Mouse (Mus musculus) stomach, postnatal 0 days (tissue): ENCODE results near the gene Dqx1. TPM values are rescaled to one million over a fixed set of nuclear protein-coding genes. Genes with fewer than 3 reads are reported as not detected.

ENCODE experiments used
- ATAC-seq: fragments of 200-750 bp; cut with Nextera tagmentation; 2 replicates; pipeline ENCODE4 v1.8.0; 2017; ENCODE audit not compliant: low FRiP score, low TSS enrichment
- DNase-seq: peaks from one replicate; pipeline ENCODE4 v3.0.0-alpha.2; 2016; ENCODE audit warnings: low spot score
- H3K27ac ChIP-seq: fragments of 300-500 bp; sonication (generic); replicated peaks from 2 replicates; pipeline ENCODE4 v1.5.1; 2014; ENCODE audit warnings: mild to moderate bottlenecking, control low read depth
- H3K27me3 ChIP-seq: fragments of 300-500 bp; sonication (generic); 2 replicates; pipeline ENCODE4 v1.6.1; 2014; ENCODE audit warnings: low read length; ENCODE audit not compliant: control insufficient read depth, insufficient read depth
- H3K36me3 ChIP-seq: fragments of 300-500 bp; sonication (generic); 2 replicates; pipeline ENCODE4 v1.6.1; 2014; ENCODE audit warnings: low read length, mixed read lengths; ENCODE audit not compliant: control insufficient read depth, insufficient read depth
- H3K4me1 ChIP-seq: fragments of 300-500 bp; sonication (generic); replicated peaks from 2 replicates; pipeline ENCODE4 v1.6.1; 2014; ENCODE audit warnings: antibody characterized with exemption; ENCODE audit not compliant: control insufficient read depth, insufficient read depth
- H3K4me2 ChIP-seq: fragments of 300-500 bp; sonication (generic); replicated peaks from 2 replicates; pipeline ENCODE4 v1.6.1; 2014; ENCODE audit warnings: low read depth, mild to moderate bottlenecking, control low read depth, moderate library complexity
- H3K4me3 ChIP-seq: fragments of 300-500 bp; sonication (generic); 2 replicates; pipeline ENCODE4 v1.5.1; 2014; ENCODE audit warnings: low read depth, low read length, control low read depth
- H3K9ac ChIP-seq: fragments of 300-500 bp; sonication (generic); 2 replicates; pipeline ENCODE4 v1.6.1; 2014; ENCODE audit warnings: mild to moderate bottlenecking, low read length, control low read depth, mixed read lengths
- H3K9me3 ChIP-seq: fragments of 300-500 bp; sonication (generic); 2 replicates; pipeline ENCODE4 v1.6.1; 2016; ENCODE audit warnings: low read length; ENCODE audit not compliant: control insufficient read depth
- CTCF ChIP-seq: IDR thresholded peaks from 2 replicates; pipeline ENCODE4 v1.5.1; 2016; ENCODE audit warnings: antibody characterized with exemption, low read depth, mild to moderate bottlenecking, moderate library complexity
- EP300 ChIP-seq: optimal IDR thresholded peaks from 2 replicates; pipeline ENCODE3; 2016; ENCODE audit warnings: antibody characterized with exemption
- WGBS: fragments of 180-500 bp; shearing (Covaris S2); extraction: QIAGEN DNeasy Blood & Tissue Kit; methylation state at CpG from one replicate; pipeline ENCODE4 v1.1.7; 2014; 5-methylcytosine and 5-hydroxymethylcytosine counted together
- polyA plus RNA-seq: library from polyadenylated mRNA; unstranded; fragments of >200 nt; fragmentation: Nextera tagmentation; extraction: Ambion mirVana; gene quantifications from 2 replicates; pipeline ENCODE4 v1.2.1, GENCODE M21; 2015

Gene Dqx1
- polyA plus RNA-seq, 1 experiment from 2014 or later = 5.4 TPM

DNA sequence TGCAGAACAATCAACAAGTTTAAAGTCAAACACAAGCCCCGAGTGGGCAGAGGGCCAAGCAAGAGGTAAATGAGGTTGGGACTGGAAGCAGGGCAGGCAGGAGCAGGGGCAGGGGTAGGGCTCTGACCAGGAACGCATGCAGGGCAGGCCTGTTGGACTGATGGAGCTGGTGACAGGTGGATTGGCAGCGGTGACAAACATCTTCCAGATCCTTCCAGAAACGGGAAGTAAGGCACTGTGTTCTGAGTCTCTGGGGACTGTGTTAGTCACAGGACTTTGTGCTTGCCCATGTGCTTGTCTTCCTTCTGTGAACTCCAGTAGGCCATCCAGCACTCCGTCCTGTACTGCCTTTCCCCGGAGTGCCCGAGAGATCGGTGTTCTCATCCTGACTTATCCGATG lies 12.9 kb upstream of the Dqx1 start:
- no peak overlapping the region for H3K4me2 ChIP-seq
- H3K4me1 ChIP-seq = no peaks in the 10 kb centered on the region
- no peaks in the 10 kb centered on the region for H3K27me3 ChIP-seq
- H3K27ac ChIP-seq = no peak overlapping the region
- no peak for TF ChIP-seq CTCF
- no peak for TF ChIP-seq EP300
- ATAC-seq = no peak
- no peak for DNase-seq
- H3K36me3 ChIP-seq = no peaks in the 10 kb centered on the region
- no peak overlapping the region for H3K9ac ChIP-seq
- 63% methylated on average over 9 of the region's 9 CpGs for WGBS
- no peaks in the 10 kb centered on the region for H3K9me3 ChIP-seq
- no peak overlapping the region for H3K4me3 ChIP-seq

DNA sequence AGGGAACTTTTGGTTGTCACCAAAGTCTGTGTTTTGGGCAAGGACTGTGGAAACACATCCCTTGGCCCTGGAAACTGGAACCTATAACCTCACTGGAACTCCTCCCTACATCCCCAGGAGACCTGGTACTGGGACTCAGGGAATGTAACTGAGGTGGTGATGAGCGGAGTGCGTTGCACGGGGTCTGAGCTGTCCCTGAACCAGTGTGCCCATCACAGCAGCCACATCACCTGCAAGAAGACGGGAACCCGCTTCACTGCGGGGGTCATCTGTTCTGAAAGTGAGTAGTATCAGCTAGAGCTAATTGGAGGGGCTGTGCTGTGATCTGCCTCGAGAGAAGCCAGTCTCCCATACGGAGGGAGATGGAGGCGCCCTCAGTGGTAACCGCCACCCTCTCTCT lies 8.3 kb upstream of the Dqx1 start:
- H3K9me3 ChIP-seq = no peaks in the 10 kb centered on the region
- DNase-seq (no peak), ATAC-seq (no peak)
- 72% methylated on average over 10 of the region's 10 CpGs for WGBS
- no peak overlapping the region for H3K9ac ChIP-seq
- no peak for TF ChIP-seq EP300
- TF ChIP-seq CTCF = no peak
- no peak overlapping the region for H3K4me2 ChIP-seq
- peaks cover 3% of the 10 kb centered on the region; the same call in 1 of the 2 replicates for H3K36me3 ChIP-seq
- H3K27ac ChIP-seq = no peak overlapping the region
- no peaks in the 10 kb centered on the region for H3K27me3 ChIP-seq
- H3K4me1 ChIP-seq = 0 out of 2 replicates have a peak, but pooled peaks cover 3% of the 10 kb centered on the region
- no peak overlapping the region for H3K4me3 ChIP-seq

DNA sequence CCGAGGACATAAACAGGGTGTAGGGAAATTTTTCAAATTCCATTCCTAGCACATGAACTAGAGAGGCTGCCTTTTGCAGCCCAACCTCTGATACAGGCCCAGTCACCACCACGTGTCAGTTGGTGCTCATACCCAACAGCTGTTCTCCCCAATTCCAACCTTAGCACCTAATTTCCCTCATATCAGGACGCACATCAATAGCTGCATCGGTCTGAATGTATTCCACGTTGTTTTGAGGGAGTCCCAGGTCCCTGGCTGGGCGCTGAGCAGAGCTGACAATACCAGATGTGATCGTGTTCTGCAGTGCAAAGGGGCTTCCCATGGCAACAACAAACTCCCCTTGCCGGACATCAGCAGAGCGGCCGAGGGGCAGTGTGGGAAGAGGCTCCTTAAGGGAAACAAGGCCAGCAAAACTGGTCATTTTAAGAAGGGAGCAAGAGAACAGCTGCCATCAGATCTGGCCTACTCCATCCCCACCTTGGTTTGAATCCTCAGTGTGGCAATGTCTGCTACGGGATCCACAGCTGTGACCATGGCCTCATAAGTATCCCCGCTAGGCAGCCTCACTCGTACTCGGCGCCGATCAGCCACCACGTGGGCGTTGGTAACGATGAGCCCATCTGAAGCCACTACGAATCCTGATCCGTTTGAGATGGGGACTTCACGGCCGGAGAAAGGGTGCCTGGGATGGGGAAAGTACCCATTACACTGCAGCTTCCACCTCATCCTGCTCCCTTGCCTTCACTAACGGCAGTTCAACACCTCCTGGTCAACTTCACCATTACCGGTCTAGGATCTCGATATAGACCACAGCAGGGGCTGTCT lies 4.3 kb upstream of the Dqx1 start:
- Histone ChIP-seq H3K4me3 (peak overlapping the region; percentile 95), H3K27ac (peak overlapping the region; percentile 71), H3K36me3 (peaks cover 14% of the 10 kb centered on the region), H3K4me1 (peaks cover 3% of the 10 kb centered on the region; the same call in 1 of the 2 replicates), H3K9ac (peak overlapping the region; percentile 96), H3K9me3 (no peaks in the 10 kb centered on the region), H3K4me2 (peak overlapping the region; percentile 97), H3K27me3 (no peaks in the 10 kb centered on the region)
- no peak for ATAC-seq
- no peak for TF ChIP-seq CTCF
- 3% methylated on average over 26 of the region's 26 CpGs for WGBS
- peak; percentile 35 for DNase-seq

DNA sequence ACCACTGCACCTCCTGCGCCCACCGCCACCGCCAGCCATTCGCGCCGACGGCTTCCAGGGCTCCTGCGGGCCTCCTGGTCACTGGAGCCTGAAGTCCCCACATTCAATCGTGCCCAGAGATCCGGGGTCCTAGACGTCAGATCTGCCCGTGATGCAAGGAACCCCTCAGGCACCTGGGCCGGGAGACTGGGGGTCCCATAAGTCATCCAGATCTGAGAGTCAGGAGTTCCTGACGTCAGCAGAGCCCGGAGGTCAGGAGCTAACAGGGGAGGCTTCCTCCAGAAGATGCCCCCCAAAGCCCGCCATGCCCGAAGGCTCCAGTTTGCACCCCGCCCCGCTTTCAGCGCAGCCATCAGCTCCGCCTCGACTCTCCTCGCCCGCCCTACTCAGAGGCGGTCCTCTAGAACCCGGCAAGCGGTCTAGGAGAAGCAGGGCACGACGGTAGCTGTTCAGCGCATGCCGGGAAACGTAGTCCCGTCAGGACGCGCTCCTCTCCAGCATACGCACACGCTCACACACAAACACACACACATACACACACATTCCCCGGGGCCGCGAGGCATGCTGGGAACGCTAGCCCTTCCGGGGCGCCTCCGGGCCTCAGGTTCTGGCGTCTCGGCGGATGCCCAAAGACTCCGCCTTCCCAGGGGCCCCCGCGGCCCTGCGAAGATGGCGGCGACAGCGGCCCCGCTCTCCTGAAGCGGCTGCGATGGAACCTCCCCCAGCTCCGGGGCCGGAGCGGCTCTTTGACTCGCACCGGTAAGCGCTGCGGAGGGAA lies 3.4 kb upstream of the Dqx1 start, which contains the start of gene Aup1:
TSS of gene Aup1 (plus strand) at position 448 of the 778 bp plus-strand sequence.
- Histone ChIP-seq H3K4me2 (peak within 1 kb of the TSS; percentile 97), H3K27me3 (no peaks in the 10 kb centered on the region), H3K4me3 (peak within 1 kb of the TSS; percentile 95), H3K9ac (peak within 1 kb of the TSS; percentile 96), H3K36me3 (peaks cover 14% of the 10 kb centered on the region), H3K4me1 (peaks cover 3% of the 10 kb centered on the region; the same call in 1 of the 2 replicates), H3K27ac (peak within 1 kb of the TSS; percentile 91), H3K9me3 (no peaks in the 10 kb centered on the region)
- ATAC-seq = peak; percentile 95
- under 1% methylated on average over 58 of the region's 64 CpGs for WGBS
- DNase-seq = peak; percentile 99
- TF ChIP-seq CTCF (no peak), EP300 (peak; percentile 6)

DNA sequence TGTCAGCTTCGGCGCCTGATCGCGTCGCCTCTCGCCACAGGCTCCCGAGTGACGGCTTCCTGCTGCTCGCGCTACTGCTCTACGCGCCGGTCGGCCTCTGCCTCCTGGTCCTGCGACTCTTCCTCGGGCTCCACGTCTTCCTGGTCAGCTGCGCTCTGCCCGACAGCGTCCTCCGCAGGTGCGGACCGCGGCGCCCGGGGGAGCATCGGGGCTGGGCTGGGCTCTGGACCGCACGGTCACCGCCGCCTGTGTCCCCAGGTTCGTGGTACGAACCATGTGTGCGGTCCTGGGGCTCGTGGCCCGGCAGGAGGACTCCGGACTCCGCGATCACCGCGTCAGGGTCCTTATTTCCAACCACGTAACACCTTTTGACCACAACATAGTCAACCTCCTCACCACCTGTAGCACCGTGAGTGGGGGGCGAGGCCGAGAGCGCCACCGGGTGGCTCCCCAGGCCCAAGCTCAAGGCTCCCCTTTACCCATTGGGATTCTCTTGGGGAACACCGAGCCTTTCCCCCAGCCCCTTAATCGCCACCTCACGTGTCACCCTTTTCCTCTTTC lies 2.7 kb upstream of the Dqx1 start, which contains the start of gene Htra2:
TSS of gene Htra2 (minus strand) at position 403 of the 561 bp plus-strand sequence.
- ATAC-seq = peak; percentile 9
- Histone ChIP-seq H3K36me3 (peaks cover 14% of the 10 kb centered on the region), H3K9me3 (no peaks in the 10 kb centered on the region), H3K4me1 (peaks cover 3% of the 10 kb centered on the region; the same call in 1 of the 2 replicates), H3K27ac (peak within 1 kb of the TSS; percentile 91), H3K4me2 (peak within 1 kb of the TSS; percentile 97), H3K27me3 (no peaks in the 10 kb centered on the region), H3K4me3 (peak within 1 kb of the TSS; percentile 95), H3K9ac (peak within 1 kb of the TSS; percentile 96)
- DNase-seq = no peak
- under 1% methylated on average over 49 of the region's 50 CpGs for WGBS
- peak; percentile 65 for TF ChIP-seq CTCF
- TF ChIP-seq EP300 = no peak
